Mouse (Mus musculus): ENCODE data around the gene Akap1.

- TF ChIP-seq POLR2A (IDR thresholded peaks at IDR 0.05; ENCODE audit: insufficient read length, low read depth) (no peak), E2F4 (IDR thresholded peaks at IDR 0.05; ENCODE audit: insufficient read depth) (no peak), TCF12 (IDR thresholded peaks at IDR 0.05; ENCODE audit: insufficient read depth, poor library complexity, severe bottlenecking) (no peak), POLR2AphosphoS2 (IDR thresholded peaks at IDR 0.05; ENCODE audit: insufficient read length, low read depth) (no peak), CEBPB (IDR thresholded peaks at IDR 0.05; ENCODE audit: insufficient read depth, poor library complexity, severe bottlenecking) (no peak), MYOD1 (IDR thresholded peaks at IDR 0.05; ENCODE audit: control insufficient read depth in 1 of 3, insufficient read length in 2 of 3, low read depth in 2 of 3) (no peak)
These were observed 15.8 kb downstream of the Akap1 start for GRCm38 (mm10) chr11:88848590-88848989.

All from myocyte (in vitro differentiated cells).